Mouse (Mus musculus) lung, postnatal 0 days (tissue): Measurements from ENCODE around the gene Catip. TPM values are rescaled to one million over a fixed set of nuclear protein-coding genes. Genes with fewer than 3 reads are reported as not detected.

Experiments
- ATAC-seq: fragments of 200-750 bp; cut with Nextera tagmentation; 2 replicates; pipeline ENCODE4 v1.8.0; 2017; ENCODE audit warnings: moderate library complexity
- DNase-seq: peaks from one replicate; pipeline ENCODE4 v3.0.0-alpha.2; 2016; ENCODE audit warnings: low spot score
- H3K27ac ChIP-seq: fragments of 300-500 bp; sonication (generic); 2 replicates; pipeline ENCODE4 v1.5.1; 2014; ENCODE audit warnings: antibody characterized with exemption, mild to moderate bottlenecking, low read length, mixed read lengths
- H3K27me3 ChIP-seq: fragments of 300-500 bp; sonication (generic); replicated peaks from 2 replicates; pipeline ENCODE4 v1.6.1; 2014; ENCODE audit warnings: low read length, mixed read lengths; ENCODE audit not compliant: insufficient read depth
- H3K36me3 ChIP-seq: fragments of 300-500 bp; sonication (generic); 2 replicates; pipeline ENCODE4 v1.6.1; 2014; ENCODE audit warnings: low read length, mixed read lengths; ENCODE audit not compliant: insufficient read depth
- H3K4me1 ChIP-seq: fragments of 300-500 bp; sonication (generic); 2 replicates; pipeline ENCODE4 v1.6.1; 2014; ENCODE audit warnings: antibody characterized with exemption, low read depth, low read length, mixed read lengths; ENCODE audit not compliant: insufficient read depth
- H3K4me2 ChIP-seq: fragments of 300-500 bp; sonication (generic); replicated peaks from 2 replicates; pipeline ENCODE4 v1.6.1; 2014; ENCODE audit warnings: low read depth, mild to moderate bottlenecking, low read length, moderate library complexity, mixed read lengths
- H3K4me3 ChIP-seq: fragments of 300-500 bp; sonication (generic); 2 replicates; pipeline ENCODE4 v1.5.1; 2014; ENCODE audit warnings: low read depth, low read length
- H3K9ac ChIP-seq: fragments of 300-500 bp; sonication (generic); replicated peaks from 2 replicates; pipeline ENCODE4 v1.6.1; 2014; ENCODE audit warnings: low read depth, mild to moderate bottlenecking
- H3K9me3 ChIP-seq: fragments of 300-500 bp; sonication (generic); 2 replicates; pipeline ENCODE4 v1.6.1; 2016; ENCODE audit warnings: low read length, mixed read lengths
- CTCF ChIP-seq: IDR thresholded peaks from 2 replicates; pipeline ENCODE4 v1.5.1; 2016; ENCODE audit warnings: antibody characterized with exemption, mild to moderate bottlenecking
- EP300 ChIP-seq: IDR thresholded peaks from 2 replicates; pipeline ENCODE4 v1.6.1; 2016; ENCODE audit warnings: antibody characterized with exemption, mild to moderate bottlenecking, control low read depth
- WGBS: fragments of 180-500 bp; shearing (Covaris S2); extraction: QIAGEN DNeasy Blood & Tissue Kit; methylation state at CpG from one replicate; pipeline ENCODE4 v1.1.7; 2014; 5-methylcytosine and 5-hydroxymethylcytosine counted together
- polyA plus RNA-seq: library from polyadenylated mRNA; unstranded; fragments of >200 nt; fragmentation: Nextera tagmentation; extraction: Ambion mirVana; gene quantifications from 2 replicates; pipeline ENCODE4 v1.2.1, GENCODE M21; 2015

Gene Catip
- polyA plus RNA-seq, 1 experiment from 2014 or later: 3.4 TPM

DNA sequence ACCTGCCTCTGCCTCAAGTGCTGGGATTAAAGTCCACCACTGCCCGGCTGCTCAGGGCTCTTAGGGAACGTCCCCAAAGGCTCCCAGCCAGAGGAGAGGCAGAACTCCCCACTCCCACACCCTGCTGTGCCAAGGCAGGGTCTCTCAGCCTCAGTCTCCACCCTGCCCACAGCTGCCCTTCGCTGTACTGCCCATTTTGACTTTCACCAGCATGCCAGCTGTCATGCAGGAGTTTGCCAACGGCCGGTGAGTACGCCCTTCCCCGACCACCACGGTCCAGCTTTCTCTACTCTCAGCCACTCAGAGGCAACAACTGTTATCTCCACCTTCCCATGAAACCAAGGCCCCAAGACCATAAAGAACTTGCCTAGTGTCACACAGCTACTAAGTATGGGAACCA is 22.6 kb downstream of the Catip start:
- TF ChIP-seq EP300 (no peak), CTCF (no peak)
- no peak for DNase-seq
- H3K27ac ChIP-seq: no peak overlapping the region
- 83% methylated on average over 8 of the region's 8 CpGs for WGBS
- H3K4me3 ChIP-seq: no peak overlapping the region
- no peaks in the 10 kb centered on the region for H3K36me3 ChIP-seq
- no peaks in the 10 kb centered on the region for H3K4me1 ChIP-seq
- no peaks in the 10 kb centered on the region for H3K27me3 ChIP-seq
- ATAC-seq: no peak
- no peak overlapping the region for H3K4me2 ChIP-seq
- H3K9me3 ChIP-seq: no peaks in the 10 kb centered on the region
- H3K9ac ChIP-seq: no peak overlapping the region

DNA sequence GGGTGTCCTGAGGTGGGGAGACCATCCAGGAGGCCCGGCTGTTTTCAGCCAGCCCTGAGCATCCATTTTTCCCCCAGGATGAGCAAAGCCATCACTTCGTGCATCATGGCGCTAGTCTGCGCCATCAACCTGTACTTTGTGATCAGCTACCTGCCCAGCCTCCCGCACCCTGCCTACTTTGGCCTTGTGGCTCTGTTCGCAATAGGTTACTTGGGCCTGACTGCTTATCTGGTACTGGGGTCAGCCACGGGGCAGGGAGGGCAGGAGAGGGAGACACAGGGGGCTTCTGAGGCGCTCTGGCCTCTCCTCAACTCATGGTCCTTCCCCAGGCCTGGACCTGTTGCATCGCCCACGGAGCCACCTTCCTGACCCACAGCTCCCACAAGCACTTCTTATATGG is 23.2 kb downstream of the Catip start:
- no peak overlapping the region for H3K4me2 ChIP-seq
- H3K36me3 ChIP-seq: no peaks in the 10 kb centered on the region
- 92% methylated on average over 8 of the region's 10 CpGs for WGBS
- 0 out of 2 replicates have a peak, but pooled peaks cover 1% of the 10 kb centered on the region for H3K4me1 ChIP-seq
- TF ChIP-seq CTCF (no peak), EP300 (no peak)
- no peaks in the 10 kb centered on the region for H3K27me3 ChIP-seq
- ATAC-seq (no peak), DNase-seq (no peak)
- H3K9me3 ChIP-seq: no peaks in the 10 kb centered on the region
- no peak overlapping the region for H3K27ac ChIP-seq
- H3K9ac ChIP-seq: no peak overlapping the region
- H3K4me3 ChIP-seq: no peak overlapping the region

DNA sequence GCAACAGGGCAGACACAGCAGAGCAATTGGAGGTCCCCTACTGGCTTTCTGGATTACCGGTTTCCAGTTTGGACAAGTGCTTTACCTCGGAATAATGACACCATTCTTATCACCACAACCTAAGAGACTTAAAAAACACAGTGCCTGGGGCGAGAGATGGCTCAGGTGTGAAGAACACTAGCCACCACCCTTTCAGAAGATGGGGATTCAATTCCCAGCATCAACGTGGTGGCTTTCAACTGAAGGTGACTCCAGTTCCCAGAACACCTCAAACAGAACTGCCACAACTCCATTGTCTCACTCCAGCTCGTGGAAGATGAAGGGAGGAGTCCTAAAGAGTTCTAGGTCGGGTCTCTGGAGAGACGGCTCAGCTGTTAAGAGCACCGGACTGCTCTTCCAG is 23.6 kb downstream of the Catip start:
- H3K4me1 ChIP-seq: 0 out of 2 replicates have a peak, but pooled peaks cover 3% of the 10 kb centered on the region
- H3K36me3 ChIP-seq: no peaks in the 10 kb centered on the region
- H3K4me3 ChIP-seq: no peak overlapping the region
- H3K27me3 ChIP-seq: no peaks in the 10 kb centered on the region
- no peak for TF ChIP-seq EP300
- H3K9ac ChIP-seq: no peak overlapping the region
- no peak overlapping the region for H3K27ac ChIP-seq
- no peaks in the 10 kb centered on the region for H3K9me3 ChIP-seq
- 88% methylated on average over 8 of the region's 8 CpGs for WGBS
- H3K4me2 ChIP-seq: no peak overlapping the region
- ATAC-seq (no peak), DNase-seq (no peak)

DNA sequence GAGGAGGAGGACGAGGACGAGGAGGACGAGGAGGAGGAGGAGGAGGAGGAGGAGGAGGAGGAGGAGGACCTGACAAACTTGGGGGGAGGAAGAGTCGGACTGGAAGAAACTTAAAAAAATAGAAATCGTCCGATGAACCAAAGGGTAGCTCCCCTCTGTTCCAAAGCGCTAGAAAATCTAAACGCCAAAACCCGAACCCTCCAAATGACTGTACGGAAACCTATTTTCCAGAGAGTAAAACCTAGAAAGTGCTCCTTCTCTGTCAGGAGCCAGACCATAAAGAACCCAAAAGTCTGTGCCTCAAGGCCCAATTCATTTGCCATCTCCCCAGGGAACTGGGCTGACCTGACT is 24.4 kb downstream of the Catip start:
- Histone ChIP-seq H3K36me3 (no peaks in the 10 kb centered on the region), H3K27ac (peak overlapping the region; percentile 98), H3K4me3 (peak overlapping the region; percentile 47), H3K9me3 (no peaks in the 10 kb centered on the region), H3K4me2 (peak overlapping the region; percentile 69), H3K9ac (peak overlapping the region; percentile 72), H3K4me1 (0 out of 2 replicates have a peak, but pooled peaks cover 3% of the 10 kb centered on the region), H3K27me3 (no peaks in the 10 kb centered on the region)
- 44% methylated on average over 7 of the region's 10 CpGs for WGBS
- ATAC-seq: no peak
- no peak for DNase-seq
- TF ChIP-seq EP300 (no peak), CTCF (no peak)

DNA sequence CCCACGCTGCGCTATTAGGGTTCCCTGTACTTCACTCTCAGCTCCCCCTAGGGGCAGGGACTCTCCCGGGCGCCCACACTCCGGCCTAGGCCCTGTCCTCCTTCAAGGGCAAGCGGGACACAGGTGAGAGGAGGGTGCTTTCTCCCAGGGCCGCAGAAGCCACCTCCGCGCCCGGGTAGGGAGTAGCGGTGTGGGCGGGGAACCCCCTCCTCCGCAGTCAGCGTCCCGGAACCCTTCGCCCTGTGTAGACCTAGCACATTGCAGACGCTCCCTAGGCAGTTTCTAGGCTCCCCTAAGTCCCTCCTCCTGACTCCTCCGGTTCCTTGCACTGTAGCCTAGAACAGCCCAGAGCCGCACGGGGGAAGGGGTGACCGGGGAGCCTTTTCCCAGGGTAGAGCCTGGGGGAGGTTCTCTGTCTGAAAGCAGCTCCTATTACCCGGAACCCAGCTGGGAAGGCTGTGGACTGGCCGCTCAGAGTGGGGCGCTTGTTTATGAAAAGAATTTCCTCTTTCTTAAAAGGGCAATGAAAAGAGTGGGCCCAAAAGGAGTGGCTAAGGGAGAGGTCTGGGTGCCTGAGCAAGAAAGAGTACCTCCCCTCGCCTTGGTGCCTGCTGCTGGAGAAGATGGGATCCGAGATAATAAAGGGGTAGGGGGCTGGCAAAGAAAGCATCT is 24.9 kb downstream of the Catip start:
- peak; percentile 83 for ATAC-seq

DNA sequence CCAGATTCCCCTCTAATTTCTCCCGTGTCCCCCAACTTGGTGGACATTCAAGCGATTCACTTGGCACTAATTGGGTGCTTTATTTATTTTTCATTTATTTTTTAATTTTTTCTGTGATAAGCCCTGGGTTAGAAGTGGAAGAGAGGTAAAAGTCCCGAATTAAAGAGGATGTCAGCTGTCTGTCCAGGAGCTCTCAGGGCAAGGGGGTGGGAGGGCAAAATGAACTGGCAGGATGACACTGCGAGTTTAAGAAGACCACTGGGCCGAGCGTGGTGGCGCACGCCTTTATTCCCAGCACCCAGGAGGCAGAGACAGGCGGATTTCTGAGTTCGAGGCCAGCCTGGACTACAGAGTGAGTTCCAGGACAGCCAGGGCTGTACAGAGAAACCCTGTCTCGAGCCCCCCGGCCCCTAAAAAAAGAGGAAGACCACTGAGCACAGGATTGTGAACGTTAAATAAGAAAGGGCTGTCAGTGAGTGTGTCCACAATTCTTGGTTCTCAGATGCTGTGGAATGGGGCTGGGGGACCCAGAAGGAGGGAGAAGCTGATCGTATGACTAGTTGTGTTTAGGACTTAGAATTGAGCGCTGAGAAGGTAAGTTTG is 25.6 kb downstream of the Catip start:
- Histone ChIP-seq H3K4me1 (0 out of 2 replicates have a peak, but pooled peaks cover 3% of the 10 kb centered on the region), H3K4me3 (peak overlapping the region; percentile 47; the same call in 1 of the 2 replicates), H3K4me2 (peak overlapping the region; percentile 69; the same call in 1 of the 2 replicates), H3K9ac (no peak overlapping the region), H3K27me3 (no peaks in the 10 kb centered on the region), H3K9me3 (no peaks in the 10 kb centered on the region), H3K36me3 (no peaks in the 10 kb centered on the region), H3K27ac (peak overlapping the region; percentile 98)
- no peak for TF ChIP-seq CTCF
- no peak for ATAC-seq
- WGBS: 47% methylated on average over 15 of the region's 15 CpGs
- no peak for DNase-seq

More for the DNA sequence above, 24.9 kb downstream of the Catip start:
- Histone ChIP-seq H3K27ac (peak overlapping the region; percentile 98), H3K4me2 (peak overlapping the region; percentile 69), H3K4me1 (0 out of 2 replicates have a peak, but pooled peaks cover 3% of the 10 kb centered on the region), H3K4me3 (peak overlapping the region; percentile 47), H3K36me3 (no peaks in the 10 kb centered on the region), H3K27me3 (no peaks in the 10 kb centered on the region), H3K9ac (peak overlapping the region; percentile 72), H3K9me3 (no peaks in the 10 kb centered on the region)
- WGBS: under 1% methylated on average over 26 of the region's 26 CpGs
- peak; percentile 97 for DNase-seq
- TF ChIP-seq EP300 (peak; percentile 78; the same call in 1 of the 2 replicates), CTCF (peak; percentile 71)
